Mouse (Mus musculus): ENCODE data around the gene Tnfrsf17. TPM values are rescaled to one million over a fixed set of nuclear protein-coding genes. Genes with fewer than 3 reads are reported as not detected.

Gene Tnfrsf17
- polyA plus RNA-seq, 1 experiment from 2014 or later = not detected

DNA sequence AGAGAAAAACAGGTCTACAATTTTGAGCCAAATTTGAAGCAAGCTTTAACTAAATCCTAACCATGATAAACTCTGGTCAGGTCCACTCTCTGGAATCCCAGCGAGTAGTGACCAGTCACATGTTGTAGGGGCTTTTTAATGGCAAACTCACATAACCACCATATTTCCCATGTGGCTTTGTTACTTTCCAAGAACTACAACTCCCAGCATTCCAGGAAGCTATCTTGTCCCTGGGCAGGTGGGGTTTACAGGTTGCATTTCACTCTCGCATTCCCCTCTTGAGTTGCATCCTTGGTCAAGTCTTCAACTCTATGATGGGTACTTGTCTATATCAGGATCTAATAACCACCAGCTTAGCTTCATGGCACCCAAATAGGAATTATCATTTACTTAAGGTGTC, 8.1 kb upstream of the Tnfrsf17 start:
- H3K27me3 ChIP-seq (replicated peaks; ENCODE audit: low read depth, poor library complexity, severe bottlenecking) = no peaks in the 10 kb centered on the region
- H3K27ac ChIP-seq (replicated peaks) = no peak overlapping the region
- H3K4me3 ChIP-seq = no peak overlapping the region
- no peaks in the 10 kb centered on the region for H3K9me3 ChIP-seq
- no peaks in the 10 kb centered on the region for H3K4me1 ChIP-seq
- DNase-seq (ENCODE audit: low spot score) = no peak
- H3K36me3 ChIP-seq (replicated peaks) = no peaks in the 10 kb centered on the region
- 78% methylated on average over 2 of the region's 2 CpGs for WGBS

DNA sequence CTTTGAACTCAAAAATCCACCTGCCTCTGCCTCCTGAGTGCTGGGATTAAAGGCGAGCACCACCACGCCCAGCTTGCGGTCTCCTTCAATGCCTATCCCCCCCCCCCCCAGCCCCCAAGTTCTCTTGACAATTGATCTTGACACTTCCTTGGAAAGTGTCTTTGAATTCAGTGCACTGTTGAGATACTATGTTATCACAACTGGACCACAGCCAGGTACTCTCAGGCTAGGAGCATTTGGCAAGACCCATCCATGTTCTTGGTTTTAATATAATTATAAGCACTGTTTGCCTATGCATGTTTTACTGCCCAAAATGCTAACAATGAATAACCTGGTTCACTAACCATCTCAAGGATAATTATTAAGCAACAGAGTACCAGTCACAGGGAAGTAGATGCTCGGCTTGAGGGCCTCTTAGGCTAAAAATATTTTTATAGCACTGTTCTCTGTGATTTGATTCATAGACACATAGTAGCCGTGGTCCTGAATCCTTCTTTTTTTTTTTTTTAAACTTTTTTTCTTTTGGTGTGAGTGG, 2.2 kb downstream of the Tnfrsf17 start:
- no peaks in the 10 kb centered on the region for H3K27me3 ChIP-seq (replicated peaks; ENCODE audit: low read depth, poor library complexity, severe bottlenecking)
- H3K4me3 ChIP-seq = no peak overlapping the region
- peaks cover 11% of the 10 kb centered on the region for H3K4me1 ChIP-seq
- H3K27ac ChIP-seq (replicated peaks) = no peak overlapping the region
- whole genome bisulfite sequencing = 91% methylated on average over 5 of the region's 5 CpGs
- H3K36me3 ChIP-seq (replicated peaks) = no peaks in the 10 kb centered on the region
- DNase-seq (ENCODE audit: low spot score) = no peak
- no peaks in the 10 kb centered on the region for H3K9me3 ChIP-seq

DNA sequence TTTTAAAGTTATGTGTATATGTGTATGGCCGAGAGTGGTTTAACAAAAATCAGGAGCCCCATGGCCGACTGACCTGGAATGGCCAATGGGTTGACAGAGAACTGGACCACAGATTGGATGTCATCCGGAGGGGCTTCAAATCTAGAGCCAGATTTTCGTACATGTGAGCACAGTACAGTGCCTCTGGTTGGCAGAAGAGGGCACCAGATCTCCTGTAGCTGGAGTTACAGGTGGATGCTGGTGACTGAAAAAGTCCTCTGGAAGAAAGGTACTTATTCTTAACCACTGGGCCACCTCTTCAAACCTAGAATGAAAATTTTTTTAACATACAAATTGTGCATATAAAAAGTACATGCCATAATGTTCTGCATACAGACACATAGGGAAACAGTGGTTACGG, 3.1 kb downstream of the Tnfrsf17 start:
- no peaks in the 10 kb centered on the region for H3K27me3 ChIP-seq (replicated peaks; ENCODE audit: low read depth, poor library complexity, severe bottlenecking)
- peaks cover 11% of the 10 kb centered on the region for H3K4me1 ChIP-seq
- 72% methylated on average over 5 of the region's 5 CpGs for WGBS
- DNase-seq (ENCODE audit: low spot score) = no peak
- no peak overlapping the region for H3K27ac ChIP-seq (replicated peaks)
- H3K4me3 ChIP-seq = no peak overlapping the region
- no peaks in the 10 kb centered on the region for H3K9me3 ChIP-seq
- no peaks in the 10 kb centered on the region for H3K36me3 ChIP-seq (replicated peaks)

DNA sequence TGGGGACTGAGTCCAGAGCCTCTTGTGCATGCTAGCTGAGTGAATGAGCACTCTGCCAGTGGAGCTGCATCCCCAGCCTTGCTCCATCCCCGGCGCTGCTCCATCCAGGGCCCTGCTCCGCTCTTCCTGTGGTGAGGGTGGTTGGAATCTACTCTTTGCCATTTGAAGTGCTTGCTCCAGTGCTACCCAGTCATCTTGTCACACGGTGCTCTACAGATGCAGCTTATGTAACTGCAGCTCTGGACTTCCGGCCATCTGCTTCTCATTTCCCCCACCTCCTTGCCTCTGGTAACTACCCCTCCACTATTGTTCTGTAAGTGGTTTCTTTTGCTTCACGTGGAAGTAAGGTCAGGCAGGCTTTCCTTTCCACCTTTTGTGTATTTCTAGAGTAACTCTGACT, 3.7 kb downstream of the Tnfrsf17 start:
- 48% methylated on average over 6 of the region's 6 CpGs for WGBS
- peaks cover 17% of the 10 kb centered on the region for H3K4me1 ChIP-seq
- H3K9me3 ChIP-seq = no peaks in the 10 kb centered on the region
- no peaks in the 10 kb centered on the region for H3K27me3 ChIP-seq (replicated peaks; ENCODE audit: low read depth, poor library complexity, severe bottlenecking)
- DNase-seq (ENCODE audit: low spot score) = peak; percentile 75
- no peak overlapping the region for H3K4me3 ChIP-seq
- no peaks in the 10 kb centered on the region for H3K36me3 ChIP-seq (replicated peaks)
- H3K27ac ChIP-seq (replicated peaks) = peak overlapping the region; percentile 83

DNA sequence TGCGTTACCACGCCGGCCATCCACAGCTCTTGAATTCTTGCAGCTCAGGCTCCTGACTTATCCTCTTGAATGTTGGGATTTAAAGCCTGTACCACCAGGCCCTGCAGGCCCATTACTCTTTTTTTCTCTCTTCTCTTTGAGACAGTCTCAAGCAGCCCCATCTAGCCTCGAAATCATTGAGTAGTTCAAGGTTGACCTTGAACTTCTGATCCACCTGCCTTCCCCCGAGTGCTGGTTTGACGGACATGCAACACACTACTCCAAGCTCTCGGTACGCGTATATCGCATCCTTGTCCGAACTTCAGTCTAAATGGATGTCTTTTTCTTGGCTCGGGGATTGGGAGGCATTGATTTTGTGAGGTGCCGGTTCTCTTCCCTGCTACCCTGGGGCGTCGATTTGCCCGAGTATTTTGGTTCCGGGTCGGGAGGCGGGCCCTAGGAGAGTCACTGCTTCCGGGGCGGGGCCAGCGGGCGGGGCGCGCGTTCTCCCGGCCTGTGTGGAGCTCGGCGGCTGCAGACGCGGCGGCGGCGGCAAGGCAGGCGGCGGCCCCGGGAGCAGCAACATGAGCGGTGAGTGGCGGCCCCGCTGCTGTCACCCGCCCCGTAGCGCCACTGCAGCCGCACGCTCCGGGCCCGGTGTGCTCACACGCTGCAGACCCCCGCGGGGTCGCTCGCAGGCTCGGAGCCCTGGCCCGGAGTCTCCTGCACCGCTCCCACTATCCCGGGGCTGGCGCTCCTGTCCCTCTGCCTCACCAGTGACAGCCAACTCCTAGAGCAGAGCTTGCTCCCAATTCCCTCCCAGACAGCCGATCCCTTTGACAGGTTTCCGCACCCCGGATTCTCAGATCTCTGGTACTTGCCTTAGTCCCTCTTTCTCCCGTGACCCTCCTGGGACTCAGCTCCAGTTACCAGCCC, 9.1 kb downstream of the Tnfrsf17 start, which contains the start of gene Snx29:
Snx29 (plus strand) TSS at position 500 of the 915 bp plus-strand sequence.
- Histone ChIP-seq H3K9me3 (no peaks in the 10 kb centered on the region), H3K27ac (replicated peaks) (peak within 1 kb of the TSS; percentile 86), H3K27me3 (replicated peaks; ENCODE audit: low read depth, poor library complexity, severe bottlenecking) (no peaks in the 10 kb centered on the region), H3K4me3 (peak within 1 kb of the TSS; percentile 87), H3K36me3 (replicated peaks) (no peaks in the 10 kb centered on the region), H3K4me1 (peaks cover 19% of the 10 kb centered on the region)
- 4% methylated on average over 61 of the region's 61 CpGs for WGBS
- DNase-seq (ENCODE audit: low spot score) = peak; percentile 97

DNA sequence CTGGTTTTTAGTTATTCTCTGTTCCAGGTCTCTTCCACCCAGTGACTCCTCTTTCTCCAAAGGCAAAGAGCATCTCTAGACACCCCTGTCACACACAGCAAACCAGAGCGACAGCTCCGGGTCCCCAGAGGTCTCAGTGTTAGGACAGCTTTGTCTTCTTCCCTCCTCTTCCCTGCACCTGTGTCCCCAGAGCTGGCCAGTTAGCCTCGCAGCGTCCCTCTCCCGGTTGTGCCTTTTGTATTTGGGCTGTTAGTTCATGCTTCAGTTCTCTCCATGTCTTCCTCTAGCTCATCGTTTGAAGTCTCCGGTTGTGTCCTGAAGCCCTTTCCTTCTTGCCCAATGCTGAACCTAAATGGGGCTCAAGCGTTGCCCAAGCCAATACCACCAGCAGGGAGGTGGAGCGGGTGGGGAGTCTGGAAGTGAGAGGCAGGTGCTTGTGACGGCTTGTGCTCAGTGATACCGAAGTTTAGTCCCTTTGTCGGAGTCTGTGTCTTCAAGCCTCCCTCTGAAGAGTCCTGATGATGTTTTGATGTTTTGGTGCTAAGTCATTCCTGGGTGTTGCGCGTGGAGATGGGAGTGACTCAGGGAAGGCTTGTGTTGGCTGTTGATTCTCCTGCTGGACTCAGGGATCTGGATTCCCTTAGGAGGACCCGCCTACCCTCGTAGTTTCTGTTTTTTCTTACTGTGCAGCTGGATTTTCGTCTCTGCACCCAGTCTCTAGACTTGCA, 9.9 kb downstream of the Tnfrsf17 start:
- H3K4me1 ChIP-seq = peaks cover 16% of the 10 kb centered on the region
- WGBS = 8% methylated on average over 17 of the region's 17 CpGs
- H3K9me3 ChIP-seq = no peaks in the 10 kb centered on the region
- DNase-seq (ENCODE audit: low spot score) = peak; percentile 29
- peak overlapping the region; percentile 86; the same call in 1 of the 2 replicates for H3K27ac ChIP-seq (replicated peaks)
- no peaks in the 10 kb centered on the region for H3K36me3 ChIP-seq (replicated peaks)
- peak overlapping the region; percentile 87 for H3K4me3 ChIP-seq
- H3K27me3 ChIP-seq (replicated peaks; ENCODE audit: low read depth, poor library complexity, severe bottlenecking) = no peaks in the 10 kb centered on the region

DNA sequence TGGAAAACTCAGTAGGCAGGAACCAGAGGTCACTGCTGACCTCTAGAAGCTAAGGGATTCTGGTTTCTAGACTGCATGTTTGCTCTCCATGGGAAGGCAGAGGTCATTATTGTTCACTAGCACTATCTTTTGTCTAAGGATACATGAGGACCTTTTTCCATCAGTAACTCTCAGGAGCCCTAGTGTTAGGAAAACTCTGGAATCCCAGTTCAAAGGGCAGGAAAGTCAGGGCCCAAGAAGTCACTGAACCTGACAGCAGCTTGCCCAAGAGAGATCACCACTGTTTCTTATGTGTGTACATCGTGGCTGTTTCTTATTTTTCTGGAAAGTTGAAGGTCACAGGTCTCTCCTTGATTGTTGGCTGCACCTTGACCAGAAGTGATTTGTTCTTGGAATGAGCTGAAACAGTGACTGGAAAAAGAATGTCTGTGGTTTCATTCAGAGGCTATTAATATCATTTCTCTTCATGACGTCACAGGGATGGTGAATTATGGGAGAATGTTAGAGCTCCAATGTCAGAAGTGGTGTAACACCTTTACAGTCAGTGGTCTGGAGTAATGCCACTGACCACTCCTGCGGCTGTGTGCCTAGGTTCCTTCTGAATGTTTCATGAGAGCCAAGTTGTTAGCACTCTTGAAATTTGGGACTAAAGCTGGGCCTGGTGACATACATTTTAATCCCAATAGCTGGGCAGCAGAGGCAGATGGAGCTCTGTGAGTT, 16.6 kb downstream of the Tnfrsf17 start:
- Histone ChIP-seq H3K36me3 (replicated peaks) (no peaks in the 10 kb centered on the region; the same call in 1 of the 2 replicates), H3K4me1 (no peaks in the 10 kb centered on the region), H3K4me3 (no peak overlapping the region), H3K27me3 (replicated peaks; ENCODE audit: low read depth, poor library complexity, severe bottlenecking) (no peaks in the 10 kb centered on the region), H3K27ac (replicated peaks) (no peak overlapping the region), H3K9me3 (no peaks in the 10 kb centered on the region)
- 87% methylated on average over 3 of the region's 3 CpGs for WGBS
- DNase-seq (ENCODE audit: low spot score) = no peak

DNA sequence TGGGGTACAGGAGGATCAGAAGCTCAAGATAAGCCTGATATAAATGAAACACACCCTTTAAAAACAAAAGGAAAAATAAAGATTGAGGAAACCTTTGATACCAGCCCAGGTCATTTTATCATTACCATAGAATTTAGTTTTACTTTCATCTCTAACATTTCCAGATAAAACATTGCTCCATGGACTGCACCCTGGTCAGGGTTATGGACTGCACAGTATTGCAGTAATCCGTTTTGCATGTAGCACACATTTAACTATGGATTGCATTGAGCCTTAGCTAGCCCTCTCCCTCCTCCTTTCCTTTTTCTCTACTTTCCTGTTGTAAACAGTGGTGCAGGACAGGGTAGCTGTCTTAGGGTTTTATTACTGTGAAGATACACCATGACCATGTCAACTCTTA, 17.4 kb downstream of the Tnfrsf17 start:
- Histone ChIP-seq H3K27me3 (replicated peaks; ENCODE audit: low read depth, poor library complexity, severe bottlenecking) (no peaks in the 10 kb centered on the region), H3K4me1 (no peaks in the 10 kb centered on the region), H3K36me3 (replicated peaks) (no peaks in the 10 kb centered on the region; the same call in 1 of the 2 replicates), H3K9me3 (no peaks in the 10 kb centered on the region), H3K27ac (replicated peaks) (no peak overlapping the region), H3K4me3 (no peak overlapping the region)
- WGBS = 84% methylated on average over 1 of the region's 1 CpGs
- DNase-seq (ENCODE audit: low spot score) = no peak

DNA sequence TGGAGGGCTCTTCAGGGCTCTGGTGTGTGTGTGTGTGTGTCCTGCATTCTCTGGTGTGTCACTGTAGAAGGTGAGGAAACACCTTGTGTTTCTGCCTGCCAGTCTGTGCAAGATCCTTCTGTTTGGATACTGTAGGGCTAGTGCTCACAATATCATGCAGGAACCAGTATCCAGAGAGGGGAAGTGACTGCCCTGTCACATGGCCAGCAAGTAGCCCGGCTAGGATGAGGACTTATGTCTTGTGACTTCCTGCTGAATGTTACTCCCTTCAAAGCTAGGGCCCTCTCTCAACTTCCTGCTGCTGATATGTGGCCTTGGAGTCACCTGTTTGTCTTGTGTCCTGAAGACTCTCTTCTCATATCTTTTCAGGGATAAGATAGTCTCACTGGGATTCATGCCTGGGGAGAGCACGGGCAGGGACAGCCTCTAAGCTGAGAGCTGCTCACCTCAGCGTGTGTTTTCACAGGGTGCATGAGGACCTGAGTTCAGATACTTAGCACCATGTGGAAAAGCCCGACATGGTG, 29.7 kb downstream of the Tnfrsf17 start:
- DNase-seq (ENCODE audit: low spot score) = no peak
- Histone ChIP-seq H3K27ac (replicated peaks) (no peak overlapping the region), H3K27me3 (replicated peaks; ENCODE audit: low read depth, poor library complexity, severe bottlenecking) (no peaks in the 10 kb centered on the region), H3K4me3 (no peak overlapping the region), H3K4me1 (no peaks in the 10 kb centered on the region), H3K36me3 (replicated peaks) (0 out of 2 replicates have a peak, but pooled peaks cover 2% of the 10 kb centered on the region), H3K9me3 (no peaks in the 10 kb centered on the region)
- WGBS = 85% methylated on average over 4 of the region's 4 CpGs

DNA sequence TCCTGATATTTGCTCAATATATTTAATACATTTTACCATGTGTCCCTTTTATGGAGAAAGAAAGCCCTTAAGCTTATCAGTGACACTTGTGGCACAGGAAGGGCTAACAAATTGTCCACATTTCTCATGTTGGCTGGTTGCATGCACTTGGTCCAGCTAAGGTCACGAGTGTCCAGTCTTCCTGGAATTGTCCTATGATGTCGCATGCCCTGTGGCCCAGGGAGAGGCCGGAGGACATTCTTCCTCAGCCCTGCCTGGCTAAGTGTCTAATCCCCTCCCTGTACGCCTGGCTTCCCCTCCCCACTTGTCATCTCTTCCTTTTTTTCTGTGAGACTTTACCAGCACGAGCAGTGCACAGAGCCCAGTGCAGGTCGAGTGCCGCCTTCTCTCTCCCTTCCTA, 38.3 kb downstream of the Tnfrsf17 start:
- H3K27me3 ChIP-seq (replicated peaks; ENCODE audit: low read depth, poor library complexity, severe bottlenecking) = no peaks in the 10 kb centered on the region
- H3K9me3 ChIP-seq = no peaks in the 10 kb centered on the region
- H3K36me3 ChIP-seq (replicated peaks) = peaks cover 10% of the 10 kb centered on the region; the same call in 1 of the 2 replicates
- 71% methylated on average over 7 of the region's 7 CpGs for WGBS
- no peak overlapping the region for H3K27ac ChIP-seq (replicated peaks)
- H3K4me1 ChIP-seq = peaks cover 6% of the 10 kb centered on the region; the same call in 1 of the 2 replicates
- H3K4me3 ChIP-seq = no peak overlapping the region
- DNase-seq (ENCODE audit: low spot score) = no peak

DNA sequence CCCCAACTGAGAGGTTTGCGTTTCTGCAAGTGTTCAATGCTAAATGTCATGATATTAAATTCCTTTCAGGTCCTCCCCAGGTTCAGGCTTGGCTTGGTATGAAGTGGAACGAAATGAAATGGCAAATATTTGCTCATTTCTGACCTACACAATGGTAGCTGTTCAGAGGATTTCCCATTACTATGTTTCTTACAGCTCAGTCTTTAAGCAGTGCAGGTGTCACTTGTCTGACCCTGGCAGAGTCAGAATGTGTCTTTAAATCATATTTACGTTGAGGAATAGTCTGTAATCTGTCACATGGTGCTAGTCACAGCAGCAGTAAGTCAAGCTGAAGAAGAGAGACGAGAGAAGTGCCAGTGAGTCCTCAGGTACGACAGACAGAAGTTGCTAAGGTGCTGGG, 45.6 kb downstream of the Tnfrsf17 start:
- DNase-seq (ENCODE audit: low spot score) = no peak
- H3K27ac ChIP-seq (replicated peaks) = no peak overlapping the region
- no peaks in the 10 kb centered on the region for H3K9me3 ChIP-seq
- WGBS = 76% methylated on average over 5 of the region's 5 CpGs
- no peak overlapping the region for H3K4me3 ChIP-seq
- H3K27me3 ChIP-seq (replicated peaks; ENCODE audit: low read depth, poor library complexity, severe bottlenecking) = no peaks in the 10 kb centered on the region
- peaks cover 4% of the 10 kb centered on the region; the same call in 1 of the 2 replicates for H3K36me3 ChIP-seq (replicated peaks)
- peaks cover 12% of the 10 kb centered on the region; the same call in 1 of the 2 replicates for H3K4me1 ChIP-seq

DNA sequence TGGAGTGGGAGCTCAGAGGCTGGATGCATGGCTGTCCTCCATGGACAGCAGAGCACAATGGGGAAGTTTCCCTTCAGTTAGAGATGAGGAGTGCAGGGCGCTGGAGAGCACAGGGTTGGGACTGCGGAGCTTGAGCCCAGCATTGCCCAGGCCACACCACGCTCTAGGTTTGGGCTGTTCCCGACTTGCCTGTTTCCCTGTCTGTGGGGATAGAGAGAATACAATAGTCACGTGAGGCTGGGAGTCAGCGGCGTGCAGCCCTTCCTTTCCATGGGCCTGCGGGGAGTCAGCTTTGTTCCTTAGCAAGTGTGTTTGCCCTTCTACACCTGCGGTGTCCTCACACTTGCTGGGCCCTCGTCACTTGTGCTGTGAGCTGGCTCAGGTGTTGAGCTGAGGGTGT, 46.3 kb downstream of the Tnfrsf17 start:
- WGBS = 33% methylated on average over 10 of the region's 10 CpGs
- Histone ChIP-seq H3K4me1 (0 out of 2 replicates have a peak, but pooled peaks cover 6% of the 10 kb centered on the region), H3K27ac (replicated peaks) (no peak overlapping the region), H3K27me3 (replicated peaks; ENCODE audit: low read depth, poor library complexity, severe bottlenecking) (no peaks in the 10 kb centered on the region), H3K36me3 (replicated peaks) (peaks cover 4% of the 10 kb centered on the region; the same call in 1 of the 2 replicates), H3K9me3 (no peaks in the 10 kb centered on the region), H3K4me3 (no peak overlapping the region)
- no peak for DNase-seq (ENCODE audit: low spot score)
